Mouse (Mus musculus) adrenal gland, postnatal 10 days (tissue): Measurements from ENCODE around the gene Sdk1. TPM values are rescaled to one million over a fixed set of nuclear protein-coding genes. Genes with fewer than 3 reads are reported as not detected.

ENCODE experiments used
- DNase-seq: peaks from one replicate; pipeline ENCODE4 v3.0.0; 2021; ENCODE audit warnings: mixed read lengths
- total RNA-seq, 2 experiments: library from RNA; stranded (reverse); gene quantifications; 2 replicates each; pipeline ENCODE4 v1.2.3; 2021

Sdk1 gene
- total RNA-seq, 2 experiments from 2014 or later = 8.5 to 14.0 TPM

DNA sequence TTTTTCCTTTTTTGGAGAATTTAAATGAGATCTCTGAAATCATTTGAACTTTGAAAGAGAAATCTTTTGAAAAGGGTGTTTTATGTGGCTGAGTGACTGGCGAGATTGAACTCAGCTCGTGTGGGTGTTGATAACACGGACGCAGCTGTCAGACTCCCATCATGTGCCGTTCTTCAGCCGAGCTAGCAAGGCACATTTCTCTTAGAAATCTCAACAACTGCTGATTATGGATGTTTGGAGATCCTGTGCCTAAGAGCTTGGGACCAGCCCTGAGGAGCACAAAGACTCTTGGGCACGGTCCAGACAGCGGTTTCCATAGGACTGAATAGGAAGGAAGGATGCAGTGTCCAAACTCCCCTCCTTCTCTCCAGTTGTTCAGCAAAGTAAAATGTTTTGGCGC is 648.5 kb downstream of the Sdk1 start:
- no peak for DNase-seq

GRCm38 (mm10) chr5:141896402-141896801 is 655.1 kb downstream of the Sdk1 start:
- DNase-seq = no peak

GRCm38 (mm10) chr5:141897481-141897880 is 656.2 kb downstream of the Sdk1 start:
- DNase-seq = no peak

- DNase-seq = no peak
Observed at GRCm38 (mm10) chr5:141899751-141900150, 658.5 kb downstream of the Sdk1 start.

DNA sequence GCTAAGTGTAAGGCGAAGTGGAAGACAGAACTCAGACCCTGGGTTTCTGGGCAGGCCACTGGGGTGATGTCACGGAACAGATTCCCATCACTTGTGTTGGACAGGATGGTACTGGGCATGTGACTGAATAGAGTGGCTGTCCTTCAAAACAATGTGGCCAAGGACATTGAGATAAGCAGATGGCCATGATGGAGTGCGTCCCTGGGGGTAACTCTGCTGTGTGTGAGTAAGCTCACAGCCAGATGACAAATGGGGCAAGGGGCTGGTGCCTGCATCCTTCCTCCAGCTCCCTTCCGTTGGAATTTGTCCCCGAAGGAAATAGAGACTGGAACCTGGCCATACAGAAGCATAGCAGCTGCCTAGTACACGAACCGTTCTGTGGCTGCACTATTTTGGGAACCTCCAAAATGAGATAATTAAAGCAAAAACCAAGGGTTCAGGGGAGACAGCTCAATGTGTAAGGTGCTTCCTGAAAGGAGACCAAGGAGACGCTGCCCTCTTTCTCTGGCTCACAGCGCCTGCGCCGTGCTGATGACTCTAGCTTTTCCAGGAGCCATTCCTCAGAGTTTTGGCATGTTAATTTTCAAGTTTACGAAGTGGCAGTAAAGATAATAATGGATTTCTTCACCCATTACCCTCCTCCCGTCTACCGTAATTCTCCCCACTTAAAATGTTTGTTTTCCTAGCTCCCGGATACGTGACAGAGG is 661.4 kb downstream of the Sdk1 start:
- DNase-seq = peak; percentile 78

DNA sequence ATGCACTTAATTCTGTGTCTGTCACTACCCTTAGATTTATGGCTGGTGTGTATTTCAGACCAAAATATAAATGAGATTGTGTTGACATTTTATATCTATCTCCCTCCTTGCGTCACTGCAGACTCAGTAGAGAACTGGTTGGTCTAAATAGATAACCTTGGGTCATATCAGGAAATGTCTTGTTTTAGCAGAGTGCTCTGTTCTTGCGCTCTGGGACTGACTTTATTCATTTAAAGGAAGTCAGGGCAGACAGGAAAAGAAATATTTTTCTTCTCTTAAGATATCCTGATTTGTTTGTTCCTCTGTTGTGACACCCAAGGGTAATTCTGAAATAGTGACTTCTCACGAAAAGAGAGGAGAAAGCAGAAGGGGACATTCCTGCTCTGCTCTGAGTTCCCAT is 669.2 kb downstream of the Sdk1 start:
- DNase-seq = no peak

DNA sequence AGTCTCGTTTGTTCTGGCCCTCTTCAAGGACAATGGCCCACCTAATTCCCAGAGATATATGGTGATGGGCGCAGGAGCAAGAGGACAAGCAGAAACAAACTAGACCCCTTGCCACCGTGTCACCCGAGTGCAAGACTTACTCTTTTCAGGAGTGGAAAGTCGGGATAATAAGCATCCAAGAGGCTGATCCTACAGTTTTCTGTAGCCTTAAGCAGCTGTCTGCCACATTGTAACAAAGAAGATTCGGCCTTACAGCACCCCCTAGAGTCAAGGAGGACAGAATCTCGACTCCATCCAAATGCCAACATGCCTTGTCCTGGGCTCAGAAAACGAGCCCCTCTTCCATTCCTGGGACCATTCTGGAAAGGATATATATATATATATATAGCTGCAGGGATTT is 669.6 kb downstream of the Sdk1 start:
- DNase-seq = peak; percentile 46

DNA sequence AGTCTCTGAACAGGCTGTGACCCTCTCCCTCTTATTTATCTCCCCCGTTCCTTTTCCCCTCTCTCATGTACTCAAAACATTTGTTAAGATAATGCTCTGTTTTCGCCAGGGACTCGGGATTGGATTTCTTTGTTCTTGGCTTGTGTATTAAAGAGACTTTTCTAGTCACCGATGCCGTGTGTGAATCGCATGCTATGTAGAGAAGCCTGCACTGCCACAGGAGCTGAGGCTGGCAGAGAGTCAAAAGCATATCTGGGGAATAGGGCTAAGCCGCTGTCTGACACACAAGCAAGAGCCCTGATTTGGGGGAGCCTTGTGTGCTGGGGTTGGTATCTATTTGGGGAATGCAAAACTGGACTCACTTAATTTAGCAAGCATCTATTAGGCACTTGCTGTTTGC is 671.6 kb downstream of the Sdk1 start:
- no peak for DNase-seq

DNA sequence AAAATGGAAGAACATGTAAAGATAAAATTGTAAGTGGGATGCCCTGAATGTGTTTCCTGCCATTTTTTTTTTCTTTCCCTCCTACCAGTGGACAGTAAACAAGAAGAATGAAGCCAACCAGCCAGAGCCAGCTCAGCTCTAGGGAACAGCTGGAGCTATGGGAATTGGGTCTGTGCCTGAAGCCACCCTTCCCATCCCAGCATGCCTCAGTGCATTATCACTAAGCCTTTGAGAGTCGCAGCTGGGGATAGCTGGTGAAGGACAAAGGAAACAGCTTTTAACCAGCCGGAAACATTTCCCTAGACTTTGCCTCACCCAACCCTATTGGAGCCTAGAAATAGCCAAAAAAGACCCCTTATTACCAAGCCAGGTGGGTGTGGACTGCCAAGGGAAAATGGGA is 675.7 kb downstream of the Sdk1 start:
- DNase-seq = no peak

DNA sequence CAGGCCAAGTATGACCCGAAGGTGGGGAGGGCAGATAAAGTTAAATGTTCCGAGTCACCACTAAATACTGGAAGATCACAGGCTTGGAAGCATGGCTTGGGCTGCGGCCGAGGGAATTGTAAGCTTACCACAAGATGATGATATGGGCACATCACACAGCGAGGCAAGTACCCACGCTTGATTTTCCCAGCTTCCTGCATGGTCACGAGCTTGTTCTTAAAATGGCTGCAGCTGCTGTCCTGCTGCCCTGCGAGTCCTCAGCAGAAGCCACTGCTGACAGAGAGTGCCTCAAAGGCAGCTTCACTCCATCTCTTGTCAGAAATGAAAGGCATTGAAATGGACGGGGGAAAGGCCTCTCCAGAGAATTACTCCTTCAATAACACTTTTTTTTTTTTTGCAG is 697.7 kb downstream of the Sdk1 start:
- DNase-seq = no peak

DNA sequence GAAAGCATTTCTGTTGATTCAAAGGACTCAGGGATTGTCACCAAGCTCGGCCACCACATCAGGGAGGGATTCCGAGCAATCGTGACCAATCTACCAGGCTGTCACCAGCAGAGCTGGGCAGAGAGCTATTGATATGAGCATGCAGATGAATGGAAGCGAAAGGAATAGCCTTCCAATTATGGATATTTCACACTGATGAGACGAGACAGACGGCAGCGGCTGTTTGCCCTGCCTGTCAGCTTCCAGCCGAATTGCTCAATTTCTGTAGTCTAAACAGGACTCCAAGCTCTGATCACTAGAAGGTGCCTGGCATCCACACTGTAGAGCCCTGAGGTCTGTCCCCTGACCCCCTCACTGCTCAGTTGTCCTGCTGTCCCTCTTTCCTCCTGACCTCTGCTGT is 699.3 kb downstream of the Sdk1 start:
- DNase-seq = no peak

- DNase-seq = no peak
Observed at GRCm38 (mm10) chr5:141950791-141951190, 709.5 kb downstream of the Sdk1 start.

DNA sequence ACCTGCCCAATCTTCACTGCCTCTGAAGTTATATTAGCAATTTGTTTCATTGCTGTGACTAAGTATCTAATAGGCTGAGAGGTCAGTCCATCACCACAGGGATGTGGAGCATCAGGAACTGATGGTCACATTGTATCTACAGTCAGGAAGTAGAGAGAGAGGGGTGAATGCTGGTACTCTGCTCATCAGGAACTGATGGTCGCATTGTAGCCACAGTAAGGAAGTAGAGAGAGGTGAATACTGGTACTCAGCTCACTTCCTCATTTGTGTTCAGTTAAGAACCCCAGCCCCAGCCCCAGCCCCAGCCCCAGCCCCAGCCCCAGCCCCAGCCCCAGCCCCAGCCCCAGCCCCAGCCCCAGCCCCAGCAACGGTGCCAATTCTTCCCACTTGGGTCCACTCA is 711.0 kb downstream of the Sdk1 start:
- no peak for DNase-seq

GRCm38 (mm10) chr5:141952708-141953490 is 711.6 kb downstream of the Sdk1 start:
- DNase-seq = peak; percentile 31

DNA sequence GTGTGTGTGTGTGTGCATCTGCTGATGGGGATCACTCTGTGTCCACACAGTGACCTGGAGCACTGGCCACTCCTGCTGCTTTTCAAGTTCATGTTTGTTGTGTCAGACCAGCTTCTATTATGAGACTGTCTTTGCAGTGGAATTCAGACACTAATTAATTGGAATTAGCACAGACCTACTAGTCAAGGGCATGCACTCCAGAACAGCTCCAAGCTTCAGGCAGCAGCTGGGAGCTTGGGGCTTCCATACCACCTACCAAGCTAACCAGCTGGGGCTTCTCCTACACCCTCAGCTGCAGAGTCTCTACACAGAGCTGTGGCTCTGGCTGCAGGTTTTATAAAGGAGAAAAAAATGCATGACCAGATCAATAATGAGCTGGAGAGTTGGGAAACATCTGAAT is 729.8 kb downstream of the Sdk1 start:
- no peak for DNase-seq

DNA sequence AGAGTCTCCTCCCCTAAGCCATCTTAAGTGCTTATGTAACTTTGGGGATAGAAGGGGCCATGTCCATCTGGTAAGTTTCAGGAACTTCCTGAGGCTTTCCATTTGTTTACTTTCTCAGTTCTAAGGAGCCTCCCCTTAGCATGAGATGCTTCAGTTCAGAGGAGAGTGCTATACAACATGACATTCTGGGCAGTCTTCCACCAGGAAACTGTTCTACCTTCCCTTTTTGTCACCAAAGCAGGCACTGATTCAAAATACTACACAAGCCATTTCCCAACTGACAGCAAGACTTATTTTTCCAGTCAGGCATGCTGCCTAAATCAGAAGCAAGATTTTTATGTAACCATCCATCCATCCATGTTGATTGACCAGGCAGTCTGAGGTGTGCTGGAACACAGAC is 738.2 kb downstream of the Sdk1 start:
- DNase-seq = no peak

GRCm38 (mm10) chr5:141980746-141981145 is 739.5 kb downstream of the Sdk1 start:
- DNase-seq = no peak

GRCm38 (mm10) chr5:141984322-141984721 is 743.0 kb downstream of the Sdk1 start:
- DNase-seq = no peak

- DNase-seq = peak; percentile 89
Observed at GRCm38 (mm10) chr5:141985003-141985402, 743.7 kb downstream of the Sdk1 start.

GRCm38 (mm10) chr5:141985551-141985950 is 744.3 kb downstream of the Sdk1 start:
- DNase-seq = no peak

DNA sequence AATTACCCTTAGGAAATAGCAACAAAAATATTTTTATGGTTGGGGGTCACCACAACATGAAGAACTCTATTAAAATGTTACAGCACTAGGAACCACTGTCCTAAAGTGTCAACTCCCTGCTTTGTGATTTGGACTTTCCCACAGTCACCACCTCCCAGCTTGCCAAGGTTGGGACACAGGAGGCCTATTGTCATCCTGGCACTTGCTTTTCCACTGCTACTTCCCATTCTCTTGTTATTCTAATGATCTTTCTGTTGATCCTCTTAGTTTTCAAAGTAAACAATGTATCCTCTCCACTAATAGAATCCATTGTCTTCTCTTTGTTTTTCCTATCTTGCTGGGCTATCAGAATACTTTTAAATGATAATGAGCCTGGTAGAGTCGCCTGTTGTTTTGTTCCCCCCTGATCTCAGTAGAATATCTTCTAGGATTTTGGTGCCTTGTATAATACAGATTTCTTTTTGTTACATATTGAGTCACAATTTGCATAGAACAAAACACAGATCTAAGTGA is 746.1 kb downstream of the Sdk1 start:
- DNase-seq = no peak

DNA sequence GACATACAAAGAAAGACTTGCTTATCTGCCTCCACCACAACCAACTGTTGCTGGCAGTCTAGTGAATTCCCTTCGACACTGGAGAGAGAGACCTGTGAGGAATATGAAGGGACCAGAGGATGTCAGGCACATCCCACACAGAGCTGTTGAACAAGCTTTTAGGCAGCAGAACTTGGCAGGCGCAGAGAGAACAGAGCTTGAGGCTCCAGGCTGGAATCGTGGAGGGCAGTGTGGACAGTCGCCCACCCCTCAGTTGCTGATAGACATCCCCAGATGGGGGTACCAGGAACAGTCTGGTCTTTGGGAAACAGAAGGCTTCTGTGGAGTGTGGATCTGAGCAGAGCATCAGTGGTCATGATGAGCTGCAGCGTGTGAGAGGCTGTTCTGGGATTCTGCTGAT is 747.4 kb downstream of the Sdk1 start:
- DNase-seq = no peak

- DNase-seq = no peak
Observed at GRCm38 (mm10) chr5:141994192-141994591, 752.9 kb downstream of the Sdk1 start.

- DNase-seq = no peak
Observed at GRCm38 (mm10) chr5:142000247-142000646, 759.0 kb downstream of the Sdk1 start.
